Mouse (Mus musculus): ENCODE results near the gene Hdhd3.

DNA sequence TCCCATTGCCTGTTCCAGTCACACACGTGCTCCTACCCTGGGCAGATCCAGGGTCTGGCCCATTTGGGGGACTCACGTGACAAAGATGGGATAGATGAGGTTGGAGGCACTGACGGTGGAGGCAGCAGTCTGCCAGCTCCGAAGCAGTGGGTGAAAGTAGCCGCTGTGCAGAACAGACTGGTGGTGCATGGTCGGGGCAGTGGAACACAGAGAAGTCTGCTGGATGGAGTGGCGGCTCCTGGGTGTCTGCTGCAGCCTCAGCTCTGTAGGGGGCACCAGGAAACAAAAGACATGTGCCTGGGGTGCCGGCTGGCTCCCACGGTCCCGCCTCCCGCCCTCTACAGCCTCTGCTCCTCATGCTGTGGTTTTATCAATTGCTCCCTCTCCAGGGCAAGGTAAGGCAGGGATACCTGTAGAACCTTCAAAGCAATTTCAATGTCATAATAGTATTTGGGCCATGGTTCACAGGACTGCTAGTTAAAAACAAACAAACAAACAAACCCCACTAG lies 10.8 kb upstream of the Hdhd3 start:
- TF ChIP-seq POLR2A (IDR thresholded peaks at IDR 0.05; ENCODE audit: low read depth, low read length) (no peak), CTCF (IDR thresholded peaks at IDR 0.05; ENCODE audit: extremely low read depth, insufficient read length, insufficient replicate concordance, low read depth, low read length) (no peak)

Data from small intestine, adult 2 months (tissue).